Mouse (Mus musculus) embryonic fibroblast, embryonic 13.5 days (primary cell): ENCODE results near the gene Macrod2.

Experiments used
- CTCF ChIP-seq: IDR thresholded peaks from 2 replicates; pipeline ENCODE4 v1.5.1; 2011; ENCODE audit warnings: mild to moderate bottlenecking, control low read depth, low read length, moderate library complexity, borderline replicate concordance; ENCODE audit not compliant: insufficient read depth
- POLR2A ChIP-seq: IDR thresholded peaks from 2 replicates; pipeline ENCODE4 v1.6.1; 2011; ENCODE audit warnings: low read depth, mild to moderate bottlenecking, control low read depth, low read length, moderate library complexity

- TF ChIP-seq CTCF (no peak), POLR2A (no peak)
Measured at GRCm38 (mm10) chr2:141408766-141409165, 1013.7 kb downstream of the Macrod2 start.
